Mouse (Mus musculus) kidney, adult 2 months (tissue): ENCODE measurements around the gene Dnah8.

Experiments used
- CTCF ChIP-seq: fragments of 200-500 bp; conservative IDR thresholded peaks from 2 replicates; pipeline ENCODE4 v1.5.1; 2011; ENCODE audit warnings: low read depth, mild to moderate bottlenecking, control low read depth, low read length, moderate library complexity, mixed read lengths; ENCODE audit not compliant: insufficient read depth, insufficient read length
- POLR2A ChIP-seq: fragments of 200-500 bp; IDR thresholded peaks from one replicate; pipeline ENCODE4 v1.6.1; 2011; ENCODE audit warnings: low read depth, low read length, control low read depth

- TF ChIP-seq CTCF (no peak), POLR2A (no peak)
Measured at GRCm38 (mm10) chr17:30658152-30658544, 34.0 kb downstream of the Dnah8 start.
